Mouse (Mus musculus) liver, adult 2 months (tissue): ENCODE results near the gene Fgfrl1. TPM values are rescaled to one million over a fixed set of nuclear protein-coding genes. Genes with fewer than 3 reads are reported as not detected.

Experiments
- DNase-seq: peaks from one replicate; pipeline ENCODE4 v3.0.0-alpha.2; 2011; ENCODE audit warnings: low read depth, low spot score; ENCODE audit errors: extremely low read depth
- H3K27ac ChIP-seq: fragments of 200-500 bp; replicated peaks from 2 replicates; pipeline ENCODE4 v1.5.1; 2012; ENCODE audit warnings: low read depth, mild to moderate bottlenecking, control low read depth, inconsistent platforms, low read length; ENCODE audit not compliant: insufficient read depth
- H3K27me3 ChIP-seq: fragments of 200-500 bp; 2 replicates; pipeline ENCODE4 v1.6.1; 2012; ENCODE audit warnings: mild to moderate bottlenecking, moderate library complexity, low read length, inconsistent platforms; ENCODE audit not compliant: control insufficient read depth, insufficient read depth
- H3K36me3 ChIP-seq: fragments of 200-500 bp; 2 replicates; pipeline ENCODE4 v1.6.1; 2012; ENCODE audit warnings: low read length, inconsistent platforms; ENCODE audit not compliant: control insufficient read depth, insufficient read depth
- H3K4me1 ChIP-seq: fragments of 200-500 bp; 2 replicates; pipeline ENCODE4 v1.6.1; 2011; ENCODE audit warnings: low read length; ENCODE audit not compliant: control insufficient read depth, insufficient read depth
- H3K4me3 ChIP-seq: fragments of 200-500 bp; 2 replicates; pipeline ENCODE4 v1.5.1; 2011; ENCODE audit warnings: low read depth, mild to moderate bottlenecking, control low read depth, low read length, moderate library complexity; ENCODE audit not compliant: insufficient read depth
- H3K79me2 ChIP-seq: fragments of 200-500 bp; 2 replicates; pipeline ENCODE4 v1.6.1; 2012; ENCODE audit warnings: inconsistent platforms, mild to moderate bottlenecking, low read length, moderate library complexity; ENCODE audit not compliant: control insufficient read depth, insufficient read depth
- H3K9ac ChIP-seq: fragments of 200-500 bp; 2 replicates; pipeline ENCODE4 v1.6.1; 2012; ENCODE audit warnings: low read depth, mild to moderate bottlenecking, control low read depth, inconsistent platforms, low read length
- CTCF ChIP-seq: fragments of 200-500 bp; IDR thresholded peaks from 2 replicates; pipeline ENCODE4 v1.5.1; 2011; ENCODE audit warnings: low read depth, low read length, control low read depth
- POLR2A ChIP-seq: fragments of 200-500 bp; IDR thresholded peaks from 2 replicates; pipeline ENCODE4 v1.6.1; 2011; ENCODE audit warnings: low read length, control low read depth; ENCODE audit not compliant: insufficient read depth; ENCODE audit errors: extremely low read depth
- WGBS: fragments of 180-500 bp; shearing (Covaris S2); methylation state at CpG from one replicate; pipeline ENCODE4 v1.1.7; 2018; 5-methylcytosine and 5-hydroxymethylcytosine counted together
- polyA plus RNA-seq: library from polyadenylated mRNA; depleted of rRNA; stranded (reverse); fragments of >200 nt; gene quantifications from 2 replicates; pipeline ENCODE4 v1.2.3, GENCODE M21; 2012
- total RNA-seq: library from RNA; depleted of rRNA; stranded (reverse); fragments of >200 nt; gene quantifications from 2 replicates; pipeline ENCODE4 v1.2.3, GENCODE M21; 2014

Gene Fgfrl1
- total and polyA plus RNA-seq, 2 experiments: 22.7 to 49.9 TPM

GRCm38 (mm10) chr5:108655381-108655780 is 36.8 kb upstream of the Fgfrl1 start:
- Histone ChIP-seq H3K27ac (no peak overlapping the region), H3K27me3 (no peaks in the 10 kb centered on the region), H3K4me3 (no peak overlapping the region), H3K4me1 (peaks cover 14% of the 10 kb centered on the region), H3K36me3 (peaks cover 20% of the 10 kb centered on the region), H3K79me2 (peaks cover 17% of the 10 kb centered on the region), H3K9ac (no peak overlapping the region)
- 96% methylated on average over 9 of the region's 9 CpGs for WGBS
- TF ChIP-seq CTCF (no peak), POLR2A (no peak)
- DNase-seq: no peak

DNA sequence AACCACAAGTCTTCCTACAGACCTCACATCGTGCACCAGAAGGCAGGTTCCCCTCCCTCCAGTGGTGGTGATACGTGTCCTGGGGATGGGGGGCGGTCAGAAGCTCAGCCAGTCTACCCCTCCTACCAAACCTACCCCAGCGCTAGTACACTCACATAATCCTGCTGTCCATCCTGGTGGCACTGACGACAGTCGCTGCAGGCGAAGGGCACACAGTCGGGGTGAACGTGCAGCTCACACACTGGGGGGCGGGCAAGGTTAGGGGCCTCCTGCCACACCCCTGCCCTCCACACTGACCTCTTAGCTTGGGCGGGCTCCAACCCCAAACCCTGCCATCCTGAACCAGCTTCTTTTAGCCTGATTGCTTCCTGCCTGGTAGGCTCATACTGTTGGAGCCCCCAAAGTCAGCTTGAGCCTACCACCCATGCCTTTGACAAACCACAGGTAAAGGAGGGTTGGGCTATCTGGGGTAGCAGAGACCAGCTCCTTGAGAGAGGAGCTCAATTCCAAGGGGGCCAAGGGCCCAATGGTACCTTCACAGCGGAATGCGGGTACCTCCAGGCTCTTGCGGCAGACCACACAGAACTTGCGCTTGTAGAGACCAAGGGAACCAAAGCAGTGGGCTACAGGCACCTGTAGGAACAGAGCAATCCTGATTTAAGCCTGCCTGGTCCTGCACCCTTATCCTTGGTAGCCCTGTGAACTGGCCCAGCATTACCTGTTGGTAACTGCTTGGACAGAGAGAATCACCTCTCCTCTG is 36.1 kb upstream of the Fgfrl1 start:
- H3K9ac ChIP-seq: no peak overlapping the region
- peaks cover 16% of the 10 kb centered on the region for H3K4me1 ChIP-seq
- TF ChIP-seq POLR2A (no peak), CTCF (no peak)
- no peak overlapping the region for H3K27ac ChIP-seq
- H3K79me2 ChIP-seq: peaks cover 17% of the 10 kb centered on the region
- no peak for DNase-seq
- peaks cover 19% of the 10 kb centered on the region for H3K36me3 ChIP-seq
- H3K4me3 ChIP-seq: no peak overlapping the region
- no peaks in the 10 kb centered on the region for H3K27me3 ChIP-seq
- WGBS: 95% methylated on average over 15 of the region's 15 CpGs

DNA sequence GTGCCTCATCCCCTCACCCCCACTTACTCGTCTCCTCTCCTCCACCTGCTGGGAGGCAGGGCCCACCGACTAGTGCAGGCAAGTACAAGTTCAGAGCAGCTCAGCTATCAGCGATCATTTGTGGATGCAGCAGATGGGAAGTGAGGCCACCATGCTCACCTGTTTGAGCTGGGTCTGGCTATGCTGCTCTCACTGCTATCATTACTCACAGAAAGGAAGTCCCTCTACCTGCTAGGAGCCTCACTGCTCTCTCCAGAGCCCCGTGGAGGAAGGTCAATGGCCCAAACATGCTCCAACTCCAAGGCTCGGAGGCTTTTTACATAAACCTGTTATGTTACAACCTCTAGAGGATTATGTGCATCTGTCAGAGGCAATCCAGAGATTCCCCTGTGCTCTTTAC is 34.8 kb upstream of the Fgfrl1 start:
- DNase-seq: no peak
- Histone ChIP-seq H3K36me3 (peaks cover 17% of the 10 kb centered on the region), H3K9ac (no peak overlapping the region), H3K4me1 (peaks cover 18% of the 10 kb centered on the region), H3K4me3 (no peak overlapping the region), H3K27me3 (no peaks in the 10 kb centered on the region), H3K79me2 (peaks cover 17% of the 10 kb centered on the region), H3K27ac (no peak overlapping the region)
- 83% methylated on average over 5 of the region's 5 CpGs for WGBS
- TF ChIP-seq CTCF (no peak), POLR2A (no peak)

DNA sequence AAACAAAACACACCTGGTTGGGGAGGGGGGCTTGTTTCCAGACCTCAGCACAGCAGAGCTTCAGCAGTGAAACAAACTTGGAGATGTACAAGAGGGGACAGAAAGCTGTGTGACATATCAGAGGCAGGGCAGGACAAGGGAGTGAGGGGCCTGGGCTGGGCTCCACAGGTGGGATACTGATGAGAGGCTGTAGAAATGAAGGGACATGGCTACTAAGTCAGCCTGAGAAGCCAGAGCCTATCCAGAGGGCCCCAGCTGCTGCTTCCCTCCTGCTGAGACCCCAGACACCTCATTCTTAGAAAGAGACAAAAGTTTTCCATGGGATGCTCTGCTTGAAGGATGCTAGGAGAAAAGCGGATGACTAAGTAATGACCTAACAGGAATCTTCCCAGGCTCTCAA is 33.6 kb upstream of the Fgfrl1 start:
- H3K79me2 ChIP-seq: peaks cover 17% of the 10 kb centered on the region
- peaks cover 18% of the 10 kb centered on the region for H3K4me1 ChIP-seq
- no peak for DNase-seq
- no peak overlapping the region for H3K4me3 ChIP-seq
- peaks cover 15% of the 10 kb centered on the region for H3K36me3 ChIP-seq
- no peak for TF ChIP-seq POLR2A
- no peak for TF ChIP-seq CTCF
- H3K27me3 ChIP-seq: no peaks in the 10 kb centered on the region
- no peak overlapping the region for H3K27ac ChIP-seq
- no peak overlapping the region for H3K9ac ChIP-seq
- WGBS: 100% methylated on average over 1 of the region's 1 CpGs

DNA sequence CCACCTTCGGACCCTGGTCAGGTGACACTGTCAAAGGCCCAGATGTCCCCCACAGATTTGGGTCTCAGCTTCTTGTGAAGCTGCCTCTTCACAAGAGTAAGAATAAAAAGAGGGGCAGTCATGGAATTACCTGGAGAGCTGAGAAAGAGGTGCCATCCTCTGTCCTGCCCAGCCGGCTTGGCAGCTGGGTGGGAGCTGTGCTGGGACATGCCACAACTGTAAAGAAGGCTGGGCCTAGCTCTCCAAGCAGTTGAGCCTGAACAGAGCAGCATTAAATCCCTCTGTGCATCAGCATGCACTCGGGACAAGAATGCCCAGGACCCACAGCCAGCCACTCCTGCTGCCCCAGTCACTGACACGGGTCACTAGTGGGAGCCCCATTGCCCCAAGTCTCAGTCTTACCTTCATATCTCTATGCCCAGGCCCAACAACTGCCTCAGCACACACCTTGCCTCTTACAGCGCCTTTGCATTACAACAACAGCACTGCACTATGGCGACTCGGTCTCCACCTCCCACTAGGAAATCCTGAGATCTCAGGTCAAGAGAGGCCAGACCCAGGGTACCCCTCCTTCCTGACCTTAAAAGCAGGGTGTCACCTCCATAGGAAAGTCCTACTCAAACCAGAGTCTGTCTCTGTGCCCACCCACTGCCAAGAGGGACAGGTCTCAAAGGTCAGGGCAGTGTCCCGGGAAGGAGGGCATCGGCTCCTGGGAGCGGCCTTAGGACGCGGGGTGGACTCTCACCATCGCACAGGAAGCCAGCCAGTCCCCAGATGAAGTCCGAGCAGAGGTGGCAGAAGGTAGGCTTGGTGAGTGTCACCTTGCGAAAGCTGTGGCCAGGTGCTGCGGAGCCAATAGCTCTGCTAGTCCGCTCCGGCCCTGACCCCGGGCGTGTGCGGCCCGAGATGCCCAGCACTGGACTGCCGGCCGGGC is 32.2 kb upstream of the Fgfrl1 start, which contains the start of gene Idua:
Gene Idua (plus strand): TSS at position 634 of the 934 bp plus-strand sequence.
- TF ChIP-seq POLR2A (no peak), CTCF (no peak)
- no peaks in the 10 kb centered on the region for H3K27me3 ChIP-seq
- H3K27ac ChIP-seq: peak within 1 kb of the TSS; percentile 80
- WGBS: 5% methylated on average over 24 of the region's 24 CpGs
- peak within 1 kb of the TSS; percentile 84 for H3K4me3 ChIP-seq
- H3K9ac ChIP-seq: peak within 1 kb of the TSS; percentile 85
- DNase-seq: peak; percentile 77
- peaks cover 17% of the 10 kb centered on the region for H3K79me2 ChIP-seq
- peaks cover 5% of the 10 kb centered on the region; the same call in 1 of the 2 replicates for H3K36me3 ChIP-seq
- H3K4me1 ChIP-seq: peaks cover 18% of the 10 kb centered on the region
